9 mouse cellular contexts compared by ENCODE assay signal in genomic region chr17:24540375-24540774, GRCm38 (mm10). TPM values are rescaled to one million over a fixed set of nuclear protein-coding genes. Genes with fewer than 3 reads are reported as not detected.
DNase-seq lines count a peak whose midpoint lies in the region; ATAC-seq and TF ChIP-seq lines count a peak whose summit lies in the region.
"Had no signal": no experiment of that assay in that cellular context is flagged by ENCODE, and none has a peak within 500 bp of the region (broad histone marks: within the 10 kb centered on the region; RNA-seq: fewer than 3 reads in every experiment).

No protein-coding gene starts in this region.

- H3K27ac ChIP-seq in midbrain, embryonic 14.5 days (replicated peaks; ENCODE audit: low read depth, low read length): no peak overlapping the region
- no peak overlapping the region for H3K27ac ChIP-seq in midbrain, embryonic 16.5 days (ENCODE audit: low read length)
- H3K27ac ChIP-seq in liver, embryonic 14.5 days: no peak overlapping the region
- H3K27ac ChIP-seq: embryonic facial prominence, embryonic 13.5 days had no signal

- H3K9ac ChIP-seq in midbrain, embryonic 14.5 days (replicated peaks; ENCODE audit: low read length): no peak overlapping the region
- H3K9ac ChIP-seq in midbrain, embryonic 16.5 days (ENCODE audit: low read depth, low read length): no peak overlapping the region
- H3K9ac ChIP-seq in liver, embryonic 14.5 days (replicated peaks): no peak overlapping the region
- H3K9ac ChIP-seq: embryonic facial prominence, embryonic 13.5 days had no signal

- H3K4me3 ChIP-seq in midbrain, embryonic 14.5 days (replicated peaks; ENCODE audit: low read depth, low read length): no peak overlapping the region
- H3K4me3 ChIP-seq in midbrain, embryonic 16.5 days (ENCODE audit: low read depth, low read length): no peak overlapping the region
- H3K4me3 ChIP-seq in liver, embryonic 14.5 days (ENCODE audit: insufficient read depth in 1 of 2, low read depth in 2 of 2, low read length in 2 of 2): no peak overlapping the region
- H3K4me3 ChIP-seq: embryonic facial prominence, embryonic 13.5 days had no signal

- peak; percentile 93 for TF ChIP-seq CTCF in liver, embryonic 14.5 days (IDR thresholded peaks at IDR 0.05; ENCODE audit: low read depth)

- no peak for ATAC-seq in midbrain, embryonic 14.5 days (ENCODE audit: low FRiP score, low TSS enrichment)
- ATAC-seq in midbrain, embryonic 16.5 days: no peak
- peak; percentile 63; the same call in 1 of the 2 replicates for ATAC-seq in liver, embryonic 14.5 days (ENCODE audit: insufficient read depth)

- DNase-seq in midbrain, embryonic 14.5 days: peak; percentile 75
- peak; percentile 48 for DNase-seq in c-Kit-negative CD71-positive TER-119-positive erythroid progenitor cells, embryonic 14.5 days (ENCODE audit: low read depth, low spot score)
- peak; percentile 40 to 60 for DNase-seq in heart, postnatal 14 days
- DNase-seq in liver, embryonic 14.5 days (ENCODE audit: low read depth in 3 of 3, low spot score in 3 of 3): peak in 1 of 3 experiments; percentile 63
- DNase-seq in spleen, postnatal 36 days (ENCODE audit: low spot score in 2 of 2): peak; percentile 50 to 60
- DNase-seq in layer of hippocampus, postnatal 14 days (ENCODE audit: low spot score in 2 of 2): no peak
- DNase-seq in gastrocnemius, postnatal 25 days: no peak

- 0 out of 2 replicates have a peak, but pooled peaks cover 5% of the 10 kb centered on the region for H3K27me3 ChIP-seq in midbrain, embryonic 14.5 days (ENCODE audit: control insufficient read depth, insufficient read depth, low read length)
- no peaks in the 10 kb centered on the region for H3K27me3 ChIP-seq in midbrain, embryonic 16.5 days (ENCODE audit: control insufficient read depth, insufficient read depth, low read depth, low read length)
- H3K27me3 ChIP-seq in liver, embryonic 14.5 days (ENCODE audit: control insufficient read depth, insufficient read depth, low read length): no peaks in the 10 kb centered on the region

- intact Hi-C loops in heart, postnatal 14 days (cut with DNase I): loop anchor here (2.0 kb wide), 1 partner anchor 88 kb away; no protein-coding TSS in a partner anchor

- no peaks in the 10 kb centered on the region for H3K9me3 ChIP-seq in midbrain, embryonic 14.5 days (ENCODE audit: control insufficient read depth, low read length)
- H3K9me3 ChIP-seq in midbrain, embryonic 16.5 days (replicated peaks; ENCODE audit: control insufficient read depth, low read length, poor library complexity, severe bottlenecking): no peaks in the 10 kb centered on the region
- no peaks in the 10 kb centered on the region for H3K9me3 ChIP-seq in liver, embryonic 14.5 days (ENCODE audit: control insufficient read depth, low read length)
- H3K9me3 ChIP-seq: embryonic facial prominence, embryonic 13.5 days had no signal

- 3% methylated on average over 3 of the region's 3 CpGs for WGBS in midbrain, embryonic 14.5 days
- WGBS in midbrain, embryonic 16.5 days: 4% methylated on average over 3 of the region's 3 CpGs
- 2% methylated on average over 3 of the region's 3 CpGs for WGBS in liver, embryonic 14.5 days (ENCODE audit: insufficient replicate concordance)

- no peak for TF ChIP-seq EP300 in liver, embryonic 14.5 days (IDR thresholded peaks at IDR 0.05; ENCODE audit: low read depth)

- H3K36me3 ChIP-seq in midbrain, embryonic 14.5 days (ENCODE audit: control insufficient read depth, insufficient read depth, low read length): no peaks in the 10 kb centered on the region
- no peaks in the 10 kb centered on the region for H3K36me3 ChIP-seq in midbrain, embryonic 16.5 days (ENCODE audit: control insufficient read depth, insufficient read depth, low read length)
- no peaks in the 10 kb centered on the region for H3K36me3 ChIP-seq in liver, embryonic 14.5 days (replicated peaks; ENCODE audit: control insufficient read depth, insufficient read depth, low read depth)
- H3K36me3 ChIP-seq: embryonic facial prominence, embryonic 13.5 days had no signal

- H3K4me1 ChIP-seq in midbrain, embryonic 14.5 days (ENCODE audit: control insufficient read depth, insufficient read depth, low read length): 0 out of 2 replicates have a peak, but pooled peaks cover 2% of the 10 kb centered on the region
- H3K4me1 ChIP-seq in midbrain, embryonic 16.5 days (ENCODE audit: control insufficient read depth, insufficient read depth, low read length): peaks cover 14% of the 10 kb centered on the region
- H3K4me1 ChIP-seq in liver, embryonic 14.5 days (replicated peaks; ENCODE audit: control insufficient read depth in 2 of 2, insufficient read depth in 2 of 2, low read length in 1 of 2): no peaks in the 10 kb centered on the region

- no peak overlapping the region for H3K4me2 ChIP-seq in midbrain, embryonic 14.5 days (ENCODE audit: low read length)
- no peak overlapping the region for H3K4me2 ChIP-seq in midbrain, embryonic 16.5 days (ENCODE audit: low read length)
- H3K4me2 ChIP-seq in liver, embryonic 14.5 days (ENCODE audit: low read depth): no peak overlapping the region
- H3K4me2 ChIP-seq: embryonic facial prominence, embryonic 13.5 days had no signal

RNA-seq across cellular contexts. Expression of gene Rab26, which starts 6.4 kb away (rescaled TPM):
- 4.9 and 6.5 TPM in 2 replicates for polyA plus RNA-seq in midbrain, embryonic 14.5 days (2014; fragmentation: Nextera tagmentation; extraction: Ambion mirVana)
- polyA plus RNA-seq in midbrain, embryonic 16.5 days (2015; fragmentation: Nextera tagmentation; extraction: Ambion mirVana): 9.1 and 14.7 TPM in 2 replicates
- under 1 TPM; 0.19 to 0.34 TPM for total RNA-seq in heart, postnatal 14 days (2021)
- 0.21 and 0.28 TPM in 2 replicates for polyA plus RNA-seq in liver, embryonic 14.5 days (2012; rRNA removed)
- 0.95 and 1.0 TPM in 2 replicates for polyA plus RNA-seq in liver, embryonic 14.5 days (2014; fragmentation: Nextera tagmentation; extraction: Ambion mirVana)
- 10 to 100 TPM; 60.1 to 69.3 TPM for total RNA-seq in layer of hippocampus, postnatal 14 days (2021)
- under 1 TPM in 1 of 2 experiments, not detected in 1; 0.23 TPM for total RNA-seq in gastrocnemius, postnatal 25 days (2021)

RNA-seq across cellular contexts. Expression of gene Pkd1, which starts 9.3 kb away (rescaled TPM):
- 18.0 and 28.3 TPM in 2 replicates for polyA plus RNA-seq in midbrain, embryonic 14.5 days (2014; fragmentation: Nextera tagmentation; extraction: Ambion mirVana)
- 20.1 and 22.4 TPM in 2 replicates for polyA plus RNA-seq in midbrain, embryonic 16.5 days (2015; fragmentation: Nextera tagmentation; extraction: Ambion mirVana)
- 10 to 100 TPM; 58.0 to 63.2 TPM for total RNA-seq in heart, postnatal 14 days (2021)
- polyA plus RNA-seq in liver, embryonic 14.5 days (2012; rRNA removed): 3.4 and 4.0 TPM in 2 replicates
- 1.8 and 2.9 TPM in 2 replicates for polyA plus RNA-seq in liver, embryonic 14.5 days (2014; fragmentation: Nextera tagmentation; extraction: Ambion mirVana)
- 10 to 100 TPM; 71.1 to 85.9 TPM for total RNA-seq in layer of hippocampus, postnatal 14 days (2021)
- total RNA-seq in gastrocnemius, postnatal 25 days (2021): 10 to 100 TPM; 20.2 to 21.1 TPM

RNA-seq across cellular contexts. Expression of gene Traf7, which starts 12.6 kb away (rescaled TPM):
- polyA plus RNA-seq in midbrain, embryonic 14.5 days (2014; fragmentation: Nextera tagmentation; extraction: Ambion mirVana): 86.2 and 90.8 TPM in 2 replicates
- polyA plus RNA-seq in midbrain, embryonic 16.5 days (2015; fragmentation: Nextera tagmentation; extraction: Ambion mirVana): 103 and 104 TPM in 2 replicates
- 10 to 100 TPM; 57.2 to 65.5 TPM for total RNA-seq in heart, postnatal 14 days (2021)
- 55.4 and 64.2 TPM in 2 replicates for polyA plus RNA-seq in liver, embryonic 14.5 days (2012; rRNA removed)
- polyA plus RNA-seq in liver, embryonic 14.5 days (2014; fragmentation: Nextera tagmentation; extraction: Ambion mirVana): 25.6 and 29.4 TPM in 2 replicates
- total RNA-seq in layer of hippocampus, postnatal 14 days (2021): 10 to 100 TPM; 93.6 to 96.0 TPM
- total RNA-seq in gastrocnemius, postnatal 25 days (2021): 10 to 100 TPM; 33.2 to 36.7 TPM

RNA-seq across cellular contexts. Expression of gene Caskin1, which starts 52.0 kb away (rescaled TPM):
- polyA plus RNA-seq in midbrain, embryonic 14.5 days (2014; fragmentation: Nextera tagmentation; extraction: Ambion mirVana): 34.8 and 37.5 TPM in 2 replicates
- polyA plus RNA-seq in midbrain, embryonic 16.5 days (2015; fragmentation: Nextera tagmentation; extraction: Ambion mirVana): 43.6 and 45.7 TPM in 2 replicates
- total RNA-seq in heart, postnatal 14 days (2021): under 1 TPM; 0.10 to 0.43 TPM
- polyA plus RNA-seq in liver, embryonic 14.5 days (2012; rRNA removed): 0.09 and 0.11 TPM in 2 replicates
- 0.08 TPM in 2 replicates for polyA plus RNA-seq in liver, embryonic 14.5 days (2014; fragmentation: Nextera tagmentation; extraction: Ambion mirVana)
- total RNA-seq in layer of hippocampus, postnatal 14 days (2021): 100 to 1,000 TPM; 155 to 161 TPM
- total RNA-seq in gastrocnemius, postnatal 25 days (2021): under 1 TPM; 0.10 to 0.11 TPM

Comparison
In these comparisons a context has a peak if more than half of its experiments do, and no peak if none do; other contexts are left out.
1. DNase-seq: peak in midbrain, embryonic 14.5 days (single experiment), c-Kit-negative CD71-positive TER-119-positive erythroid progenitor cells, embryonic 14.5 days (single experiment), heart, postnatal 14 days (2 of 2) and spleen, postnatal 36 days (2 of 2); none in layer of hippocampus, postnatal 14 days (0 of 2) and gastrocnemius, postnatal 25 days (single experiment).
2. RNA of gene Rab26, which starts 6.4 kb away (total RNA-seq): 60.1 to 69.3 TPM in layer of hippocampus, postnatal 14 days; 0.19 to 0.34 TPM in heart, postnatal 14 days and 0.23 TPM in gastrocnemius, postnatal 25 days; every median in the first group is over 10 times any median in the second.